Mouse (Mus musculus): ENCODE data around the gene Smyd3.

The Smyd3 gene

DNA sequence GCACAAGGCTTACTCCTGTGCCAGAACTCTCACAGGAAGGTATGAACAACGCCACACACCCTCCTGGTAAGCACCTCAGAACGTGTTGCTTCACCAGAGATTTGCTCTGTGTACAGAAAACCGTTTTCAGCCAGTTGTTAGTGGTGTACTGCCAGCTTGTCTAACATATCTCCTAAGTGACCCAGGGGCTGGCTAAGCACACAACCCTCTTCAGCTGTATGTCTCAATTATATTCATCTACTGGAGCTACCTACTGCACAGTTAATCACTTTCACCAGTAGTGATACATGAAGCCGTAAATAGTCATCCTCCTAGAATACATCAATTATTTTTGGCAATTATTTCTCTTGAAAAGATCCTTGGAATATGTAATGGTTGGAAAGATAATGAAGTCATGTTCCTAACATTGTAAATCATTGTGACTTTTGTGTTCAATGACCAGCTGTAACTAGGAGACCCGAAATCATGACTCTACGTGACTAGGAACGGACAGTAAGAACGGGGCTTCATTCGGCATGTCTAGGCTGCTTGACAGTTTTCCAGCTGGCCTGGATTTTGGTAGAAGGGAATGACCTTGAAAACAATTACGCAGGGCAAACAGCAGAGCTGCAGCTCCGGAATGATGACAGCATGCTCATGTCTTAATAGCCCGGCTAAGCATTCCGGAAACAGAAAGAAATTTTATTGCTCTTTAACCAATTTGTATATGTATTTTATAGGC lies 236.3 kb downstream of the Smyd3 start:
- DNase-seq = no peak

DNA sequence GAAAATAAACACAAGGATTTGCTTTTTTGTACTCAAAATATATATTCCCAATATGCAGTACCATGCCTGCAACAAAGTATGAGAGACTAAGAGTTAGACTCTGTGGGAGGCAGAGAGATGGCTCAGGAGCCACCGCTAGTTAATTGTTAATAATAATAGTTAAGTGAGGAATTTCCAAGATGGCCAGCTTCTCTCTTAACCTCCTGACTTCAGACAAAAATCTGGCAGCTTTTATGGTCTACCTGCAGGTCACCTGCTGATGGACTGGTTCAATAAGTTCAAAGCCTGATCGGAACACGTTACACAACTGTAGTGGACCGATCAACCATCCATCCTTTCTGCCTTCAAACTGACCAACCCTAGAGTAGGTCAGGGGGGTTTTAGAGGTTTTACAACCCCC lies 238.7 kb downstream of the Smyd3 start:
- no peak for DNase-seq

GRCm38 (mm10) chr1:179277346-179277745 lies 240.5 kb downstream of the Smyd3 start:
- DNase-seq = no peak

DNA sequence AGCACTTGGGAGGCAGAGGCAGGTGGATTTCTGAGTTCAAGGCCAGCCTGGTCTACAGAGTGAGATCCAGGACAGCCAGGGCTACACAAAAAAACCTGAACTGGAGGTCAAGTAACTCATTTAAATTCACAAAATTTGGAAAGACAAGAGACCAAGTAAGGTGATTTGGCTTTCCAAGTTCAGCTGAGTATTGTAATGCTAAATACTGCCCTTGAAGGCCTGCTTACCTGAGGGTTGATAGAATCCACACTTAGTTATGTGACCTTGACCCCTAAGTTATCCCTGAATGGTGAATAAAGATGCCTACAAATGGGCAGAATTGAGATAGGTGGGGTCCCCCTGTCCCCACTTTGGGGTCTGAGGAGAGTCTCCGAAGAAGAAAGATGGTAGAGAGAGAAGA lies 241.0 kb downstream of the Smyd3 start:
- no peak for DNase-seq

GRCm38 (mm10) chr1:179272926-179273325 lies 244.9 kb downstream of the Smyd3 start:
- no peak for DNase-seq

DNA sequence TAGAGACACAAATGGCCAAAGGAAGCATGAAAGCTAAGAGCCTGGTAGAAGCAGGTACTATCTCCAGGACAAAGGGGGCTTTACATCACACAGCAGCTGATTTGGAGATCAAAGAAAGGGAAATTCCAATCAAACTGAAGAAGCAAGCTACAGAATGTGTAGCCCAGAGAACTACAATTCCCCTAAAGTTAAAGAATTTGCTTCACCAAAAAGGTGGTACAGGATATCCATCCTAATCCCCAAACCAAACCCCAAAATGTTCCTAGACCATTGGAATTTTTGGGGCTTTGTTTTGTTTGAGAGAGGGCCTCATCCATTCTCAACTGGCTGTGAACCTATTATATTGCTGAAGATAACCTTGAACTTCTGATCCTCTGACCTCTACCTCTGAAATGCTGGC lies 245.5 kb downstream of the Smyd3 start:
- no peak for DNase-seq

- no peak for DNase-seq
Measured at GRCm38 (mm10) chr1:179266936-179267335, 250.9 kb downstream of the Smyd3 start.

DNA sequence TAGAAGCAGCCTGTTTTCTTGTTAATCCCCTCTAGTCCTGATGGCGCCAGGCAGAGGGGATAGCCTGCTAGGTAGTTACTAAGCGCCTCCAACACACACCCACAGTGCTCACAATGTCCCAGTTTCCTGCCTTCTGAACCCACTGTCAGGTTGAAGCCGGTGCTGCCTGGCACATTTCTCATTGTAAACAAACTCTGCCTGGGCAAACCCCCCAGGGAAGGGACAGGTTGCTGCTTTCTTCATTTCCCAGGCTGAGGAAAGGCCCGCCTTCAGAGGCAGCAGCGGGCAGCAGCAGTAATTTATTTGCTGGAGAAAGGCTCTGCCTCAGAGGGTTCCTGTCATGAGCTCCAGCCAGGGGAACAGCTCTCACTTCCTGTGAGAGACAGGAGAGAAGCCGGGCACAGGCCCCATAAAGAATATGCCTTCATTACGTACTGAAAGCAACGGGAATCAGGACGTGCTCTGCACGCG lies 256.3 kb downstream of the Smyd3 start:
- DNase-seq = peak; percentile 23

GRCm38 (mm10) chr1:179255826-179256512 lies 261.9 kb downstream of the Smyd3 start:
- no peak for DNase-seq

DNA sequence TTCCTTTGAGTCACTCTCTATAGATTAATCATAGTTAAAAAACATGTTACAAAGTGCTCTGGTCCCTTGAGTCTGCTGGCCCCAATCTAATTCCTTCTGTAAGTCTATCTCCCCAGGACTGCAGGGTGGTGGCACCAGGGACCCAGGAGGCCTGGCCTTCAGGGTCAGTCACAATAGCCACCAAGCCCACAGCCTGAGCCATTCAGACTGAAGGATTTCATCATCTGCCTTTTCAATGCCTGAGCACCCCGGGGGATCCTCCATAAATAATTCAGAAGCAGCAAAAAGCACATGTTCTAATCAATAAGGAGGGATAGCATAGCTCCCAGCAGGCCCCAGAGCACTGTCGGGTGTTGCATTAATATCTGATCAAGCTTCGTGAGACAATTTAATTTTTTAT lies 263.3 kb downstream of the Smyd3 start:
- DNase-seq = no peak

DNA sequence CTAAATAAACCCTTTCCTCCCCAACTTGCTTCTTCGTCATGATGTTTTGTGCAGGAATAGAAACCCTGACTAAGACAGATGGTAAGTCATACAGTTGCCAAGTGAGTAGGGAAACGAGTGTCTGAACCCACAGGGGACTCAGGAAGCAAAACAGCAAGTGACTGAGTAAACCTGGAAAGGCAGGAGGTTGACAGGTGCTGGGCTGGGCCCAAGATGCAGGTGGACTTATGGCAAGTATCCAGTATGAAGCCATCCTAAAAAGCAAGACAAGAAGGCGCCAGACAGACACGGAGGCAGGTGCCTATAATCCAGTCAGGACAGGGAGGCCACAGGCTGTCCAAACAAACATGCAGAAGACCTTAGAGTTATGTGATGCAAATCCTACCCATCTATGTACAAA lies 265.2 kb downstream of the Smyd3 start:
- DNase-seq = peak; percentile 25

DNA sequence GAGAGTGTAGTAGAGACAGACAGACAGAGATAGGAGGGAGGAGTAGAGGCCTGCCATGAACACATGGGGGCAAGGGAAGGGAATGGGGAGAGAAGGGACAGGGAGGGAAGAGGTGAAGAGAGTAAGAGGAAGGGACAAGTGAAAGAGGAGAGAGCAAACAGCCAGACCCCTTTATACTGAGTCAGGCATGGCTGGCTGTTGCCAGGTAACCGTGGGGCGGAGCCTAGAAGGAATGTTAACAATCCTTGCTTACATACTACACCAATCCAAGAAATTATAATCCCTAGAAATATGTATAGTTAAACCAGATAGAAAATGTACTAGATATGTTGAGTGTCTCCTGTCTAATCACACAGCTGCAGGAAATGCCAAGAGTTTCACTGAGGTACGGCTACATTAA lies 267.5 kb downstream of the Smyd3 start:
- no peak for DNase-seq

- no peak for DNase-seq
Measured at GRCm38 (mm10) chr1:179243554-179243953, 274.3 kb downstream of the Smyd3 start.

GRCm38 (mm10) chr1:179240663-179241279 lies 277.1 kb downstream of the Smyd3 start:
- DNase-seq = no peak

DNA sequence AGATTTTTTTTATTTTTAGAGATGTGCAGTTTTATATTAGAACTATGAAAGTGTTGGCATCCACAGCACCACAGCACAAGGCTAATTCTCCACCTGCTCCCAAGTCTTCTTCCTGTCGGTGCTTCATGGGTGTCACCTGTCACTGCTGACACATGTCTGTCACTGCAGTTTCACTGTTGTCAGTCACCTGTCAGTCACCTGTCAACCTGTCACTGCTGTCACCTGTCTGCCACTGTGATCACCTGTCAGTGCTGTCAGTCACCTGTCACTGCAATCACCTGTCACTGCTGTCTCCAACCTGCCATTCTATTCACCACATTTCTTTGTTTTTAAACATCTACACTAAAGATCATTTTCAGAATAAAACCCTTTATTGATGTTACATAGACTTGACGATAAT lies 279.2 kb downstream of the Smyd3 start:
- no peak for DNase-seq

- DNase-seq = no peak
Measured at GRCm38 (mm10) chr1:179237989-179238388, 279.9 kb downstream of the Smyd3 start.

GRCm38 (mm10) chr1:179236217-179236840 lies 281.5 kb downstream of the Smyd3 start:
- no peak for DNase-seq

DNA sequence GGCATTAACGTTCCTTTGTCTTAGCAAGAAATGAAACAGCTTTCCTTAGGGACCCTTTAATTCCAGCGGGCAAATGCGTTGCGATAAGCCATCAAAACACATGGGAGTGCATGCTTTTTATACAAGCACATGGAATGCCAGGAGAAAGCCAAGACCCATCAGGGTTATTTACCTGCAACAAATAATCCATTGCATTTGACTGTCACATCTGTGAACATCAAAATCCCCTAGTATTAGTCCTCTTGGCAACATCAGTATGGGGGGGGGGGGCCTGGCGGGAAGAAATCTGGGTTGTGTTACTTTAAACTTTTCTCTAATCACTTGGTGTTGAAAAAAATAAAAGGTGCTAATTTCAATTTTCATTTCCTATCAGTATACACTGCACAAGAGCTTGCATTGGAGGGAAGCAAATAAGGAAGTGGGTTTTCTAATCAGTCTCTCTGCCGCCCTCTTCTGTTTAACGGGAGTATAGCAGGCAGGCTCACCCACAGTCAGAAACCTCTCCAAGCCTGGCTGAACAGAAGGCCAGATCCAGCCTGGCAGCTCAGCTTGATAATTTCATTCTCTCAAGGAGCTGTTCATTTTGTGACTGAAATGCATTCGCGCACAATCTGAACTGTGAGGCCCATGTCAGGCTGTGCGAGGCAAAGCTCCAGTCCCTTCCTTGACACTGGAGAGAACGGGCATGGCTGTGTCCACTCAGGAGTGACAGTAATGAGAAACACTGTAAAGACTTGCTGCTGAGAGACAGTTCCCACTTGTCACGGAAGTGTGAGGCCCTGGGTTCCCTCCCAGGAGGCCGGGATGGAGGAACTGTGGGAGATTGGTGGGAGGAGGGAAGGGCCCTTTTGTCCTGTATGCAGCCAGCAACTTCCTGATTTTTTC lies 285.8 kb downstream of the Smyd3 start:
- peak; percentile 79 for DNase-seq

DNA sequence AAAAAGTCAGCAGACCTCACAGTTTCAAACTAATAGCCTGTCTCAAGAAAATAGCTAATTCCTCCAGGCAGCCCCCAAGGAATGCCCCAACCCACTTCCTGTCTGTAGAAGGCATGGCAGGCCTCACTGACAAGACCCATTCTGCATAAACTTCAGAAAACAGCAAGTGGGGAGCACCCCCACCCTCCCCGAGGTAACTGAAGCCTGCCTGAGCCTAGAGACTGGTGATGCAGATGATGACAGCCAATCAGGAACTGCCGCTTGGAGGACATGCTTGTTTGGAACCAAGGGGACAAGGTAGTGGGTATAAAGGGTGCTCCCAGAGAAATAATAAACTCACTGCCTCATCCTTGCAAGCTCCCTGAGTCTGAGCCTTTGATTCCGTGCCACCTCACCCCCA lies 288.3 kb downstream of the Smyd3 start:
- no peak for DNase-seq

DNA sequence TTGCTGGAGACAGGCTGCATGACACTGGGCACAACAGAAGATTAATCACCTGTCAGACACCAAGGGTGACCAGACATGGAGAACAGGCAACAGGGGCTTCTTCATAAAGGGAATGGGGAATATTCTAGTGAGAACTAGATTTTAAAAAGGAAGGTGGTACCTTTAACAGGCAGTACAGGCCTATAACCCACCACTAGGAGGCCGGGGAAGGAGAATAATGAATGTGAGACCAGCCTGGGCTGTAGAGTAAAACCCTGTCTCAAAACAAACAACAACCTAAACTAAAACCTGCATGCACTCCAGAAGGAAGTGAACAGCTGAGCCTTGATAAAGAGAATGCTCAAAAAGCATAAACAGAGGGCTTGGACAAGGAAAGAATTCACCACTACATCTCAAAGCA lies 297.6 kb downstream of the Smyd3 start:
- no peak for DNase-seq

GRCm38 (mm10) chr1:179218061-179218460 lies 299.8 kb downstream of the Smyd3 start:
- no peak for DNase-seq

- peak; percentile 15 for DNase-seq
Measured at GRCm38 (mm10) chr1:179217036-179217435, 300.8 kb downstream of the Smyd3 start.

- no peak for DNase-seq
Measured at GRCm38 (mm10) chr1:179213381-179213780, 304.5 kb downstream of the Smyd3 start.
